ENCODE assay signal across 17 mouse cellular contexts in the genomic region with DNA sequence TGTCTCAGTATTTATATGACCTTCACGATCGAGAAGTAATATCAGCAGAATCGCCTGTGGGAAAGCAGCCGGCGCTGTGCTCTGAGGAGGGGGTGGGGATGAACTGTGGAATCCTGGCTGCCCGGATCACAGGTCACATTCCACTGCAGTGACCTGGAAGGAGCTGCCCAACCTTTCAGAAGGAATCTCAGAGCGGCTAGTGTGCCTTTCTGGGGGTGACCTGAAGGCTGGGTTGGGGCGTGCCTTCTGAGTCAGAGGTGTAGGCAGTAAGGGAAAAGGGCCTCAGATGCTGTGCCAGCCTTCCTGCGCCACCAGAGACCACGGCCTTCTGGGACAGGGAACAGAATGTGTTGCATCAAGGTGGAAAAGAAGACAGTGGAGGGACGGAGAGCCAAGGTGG. TPM values are rescaled to one million over a fixed set of nuclear protein-coding genes. Genes with fewer than 3 reads are reported as not detected.
DNase-seq lines count a peak whose midpoint lies in the region; ATAC-seq and TF ChIP-seq lines count a peak whose summit lies in the region.
"Had no signal": no experiment of that assay in that cellular context is flagged by ENCODE, and none has a peak within 500 bp of the region (broad histone marks: within the 10 kb centered on the region; RNA-seq: fewer than 3 reads in every experiment).

No protein-coding gene starts in this region.

- H3K36me3 ChIP-seq in lung, postnatal 0 days (ENCODE audit: insufficient read depth, low read length) = no peaks in the 10 kb centered on the region
- H3K36me3 ChIP-seq in kidney, adult 2 months (ENCODE audit: control insufficient read depth, insufficient read depth, low read length) = no peaks in the 10 kb centered on the region
- no peaks in the 10 kb centered on the region for H3K36me3 ChIP-seq in limb, embryonic 13.5 days
- H3K36me3 ChIP-seq: forebrain, embryonic 12.5 days; midbrain, embryonic 12.5 days; neural tube, embryonic 13.5 days had no signal

- intact Hi-C loops in left cerebral cortex, postnatal 4 days (cut with DNase I) = no loop called here

- H3K4me1 ChIP-seq in lung, postnatal 0 days (ENCODE audit: insufficient read depth, low read depth, low read length) = no peaks in the 10 kb centered on the region
- H3K4me1 ChIP-seq in lung, adult 2 months (ENCODE audit: control insufficient read depth, insufficient read depth, low read length) = no peaks in the 10 kb centered on the region
- H3K4me1 ChIP-seq in kidney, adult 2 months (ENCODE audit: control insufficient read depth, insufficient read depth, low read length) = peaks cover 19% of the 10 kb centered on the region; the same call in 1 of the 2 replicates
- H3K4me1 ChIP-seq in limb, embryonic 13.5 days = 0 out of 2 replicates have a peak, but pooled peaks cover 3% of the 10 kb centered on the region
- H3K4me1 ChIP-seq: midbrain, embryonic 12.5 days; neural tube, embryonic 13.5 days had no signal

- no peak overlapping the region for H3K4me2 ChIP-seq in lung, postnatal 0 days (replicated peaks; ENCODE audit: low read depth, low read length)
- H3K4me2 ChIP-seq in limb, embryonic 13.5 days (replicated peaks) = no peak overlapping the region
- H3K4me2 ChIP-seq: forebrain, embryonic 12.5 days; lung, embryonic 14.5 days; midbrain, embryonic 12.5 days; neural tube, embryonic 13.5 days had no signal

- no peak for TF ChIP-seq CTCF in lung, postnatal 0 days (IDR thresholded peaks at IDR 0.05)
- TF ChIP-seq CTCF in lung, adult 2 months (IDR thresholded peaks at IDR 0.05; ENCODE audit: insufficient read depth, low read length) = no peak
- TF ChIP-seq CTCF in kidney, adult 2 months (conservative IDR thresholded peaks at IDR 0.05; ENCODE audit: insufficient read depth, insufficient read length, low read depth, low read length) = no peak

- no peak for TF ChIP-seq POLR2A in lung, adult 2 months (IDR thresholded peaks at IDR 0.05; ENCODE audit: borderline replicate concordance, extremely low read depth, low read depth, low read length)
- no peak for TF ChIP-seq POLR2A in kidney, adult 2 months (IDR thresholded peaks at IDR 0.05; ENCODE audit: low read depth, low read length)

- no peak overlapping the region for H3K4me3 ChIP-seq in lung, postnatal 0 days (ENCODE audit: low read depth, low read length)
- H3K4me3 ChIP-seq in lung, adult 2 months (replicated peaks; ENCODE audit: extremely low read depth, low read depth, low read length) = no peak overlapping the region
- H3K4me3 ChIP-seq in kidney, adult 2 months (ENCODE audit: insufficient read depth, low read depth, low read length) = no peak overlapping the region
- no peak overlapping the region for H3K4me3 ChIP-seq in limb, embryonic 13.5 days
- H3K4me3 ChIP-seq: forebrain, embryonic 12.5 days; midbrain, embryonic 12.5 days; neural tube, embryonic 13.5 days had no signal

- WGBS in lung, postnatal 0 days = 25% methylated on average over 11 of the region's 11 CpGs
- 37% methylated on average over 11 of the region's 11 CpGs for WGBS in lung, adult 2 months
- WGBS in kidney, adult 2 months = 17% methylated on average over 11 of the region's 11 CpGs
- WGBS in limb, embryonic 13.5 days = 48% methylated on average over 11 of the region's 11 CpGs

- DNase-seq in lung, postnatal 0 days (ENCODE audit: low spot score) = peak; percentile 9
- no peak for DNase-seq in lung, adult 2 months
- peak; percentile 73 for DNase-seq in embryo, embryonic 10 days (ENCODE audit: low spot score)
- DNase-seq in kidney, adult 2 months = peak; percentile 84
- DNase-seq in left cerebral cortex, postnatal 4 days = no peak
- no peak for DNase-seq in gastrocnemius, postnatal 4 days (ENCODE audit: low spot score in 2 of 2)
- no peak for DNase-seq in layer of hippocampus, adult 8-10 months (ENCODE audit: low spot score in 2 of 2)
- DNase-seq: cerebellum, adult 11 months; gastrocnemius, postnatal 14 days; lung, embryonic 14.5 days; right cerebral cortex, adult 18-20 months; thymus, postnatal 36 days had no signal

- H3K9ac ChIP-seq in lung, postnatal 0 days (replicated peaks; ENCODE audit: low read depth) = no peak overlapping the region
- H3K9ac ChIP-seq in limb, embryonic 13.5 days = 0 out of 2 replicates have a peak overlapping the region, but pooled peaks have one; percentile 14
- H3K9ac ChIP-seq: forebrain, embryonic 12.5 days; lung, embryonic 14.5 days; midbrain, embryonic 12.5 days; neural tube, embryonic 13.5 days had no signal

- H3K27me3 ChIP-seq in lung, postnatal 0 days (replicated peaks; ENCODE audit: insufficient read depth, low read length) = no peaks in the 10 kb centered on the region
- H3K27me3 ChIP-seq in kidney, adult 2 months (replicated peaks; ENCODE audit: control insufficient read depth, insufficient read depth, low read length) = no peaks in the 10 kb centered on the region
- no peaks in the 10 kb centered on the region; the same call in 1 of the 2 replicates for H3K27me3 ChIP-seq in limb, embryonic 13.5 days
- H3K27me3 ChIP-seq: neural tube, embryonic 13.5 days had no signal

- no peaks in the 10 kb centered on the region for H3K9me3 ChIP-seq in lung, postnatal 0 days (ENCODE audit: low read length)
- H3K9me3 ChIP-seq in limb, embryonic 13.5 days = no peaks in the 10 kb centered on the region; the same call in 1 of the 2 replicates
- H3K9me3 ChIP-seq: midbrain, embryonic 12.5 days; neural tube, embryonic 13.5 days had no signal

- no peak overlapping the region for H3K27ac ChIP-seq in lung, postnatal 0 days (ENCODE audit: low read length)
- H3K27ac ChIP-seq in kidney, adult 2 months (ENCODE audit: insufficient read depth, low read depth, low read length) = peak overlapping the region; percentile 69
- no peak overlapping the region for H3K27ac ChIP-seq in limb, embryonic 13.5 days
- H3K27ac ChIP-seq: forebrain, embryonic 12.5 days; midbrain, embryonic 12.5 days; neural tube, embryonic 13.5 days had no signal

- ATAC-seq in lung, postnatal 0 days = no peak; the same call in 1 of the 2 replicates
- no peak for ATAC-seq in limb, embryonic 13.5 days (ENCODE audit: low FRiP score, low read depth)

- no peak for TF ChIP-seq EP300 in lung, postnatal 0 days (IDR thresholded peaks at IDR 0.05)

RNA-seq across cellular contexts. Expression of a gene that starts 12.3 kb away (rescaled TPM):
- polyA plus RNA-seq in lung, postnatal 0 days (2015; fragmentation: Nextera tagmentation; extraction: Ambion mirVana) = not detected in 2 replicates
- polyA plus RNA-seq in lung, adult 2 months (2012; rRNA removed) = 0.14 and 0.15 TPM in 2 replicates
- polyA plus RNA-seq in kidney, adult 2 months (2012; rRNA removed) = 0.14 and 0.17 TPM in 2 replicates
- 1.4 and 1.5 TPM in 2 replicates for polyA plus RNA-seq in limb, embryonic 13.5 days (2015; fragmentation: Nextera tagmentation; extraction: Ambion mirVana)
- total RNA-seq in left cerebral cortex, postnatal 4 days (2021) = under 1 TPM; 0.44 to 0.74 TPM
- total RNA-seq in gastrocnemius, postnatal 4 days (2021) = not detected
- under 1 TPM in 3 of 4 experiments, not detected in 1; 0.14 to 0.56 (median 0.14) TPM for total RNA-seq in layer of hippocampus, adult 8-10 months (2022)
- total RNA-seq: adrenal gland, postnatal 4 days had no signal

RNA-seq across cellular contexts. Expression of a gene that starts 25.1 kb away (rescaled TPM):
- 1.1 and 1.7 TPM in 2 replicates for polyA plus RNA-seq in lung, postnatal 0 days (2015; fragmentation: Nextera tagmentation; extraction: Ambion mirVana)
- polyA plus RNA-seq in lung, adult 2 months (2012; rRNA removed) = 3.2 and 5.3 TPM in 2 replicates
- 47.6 and 51.2 TPM in 2 replicates for polyA plus RNA-seq in kidney, adult 2 months (2012; rRNA removed)
- polyA plus RNA-seq in limb, embryonic 13.5 days (2015; fragmentation: Nextera tagmentation; extraction: Ambion mirVana) = 32.5 and 33.7 TPM in 2 replicates
- 10 to 100 TPM; 13.0 to 14.5 TPM for total RNA-seq in left cerebral cortex, postnatal 4 days (2021)
- total RNA-seq in gastrocnemius, postnatal 4 days (2021) = 1 to 10 TPM; 3.7 to 3.8 TPM
- 1 to 10 TPM; 7.1 to 9.8 (median 8.6) TPM for total RNA-seq in layer of hippocampus, adult 8-10 months (2022)

RNA-seq across cellular contexts. Expression of a gene that starts 34.7 kb away (rescaled TPM):
- polyA plus RNA-seq in lung, postnatal 0 days (2015; fragmentation: Nextera tagmentation; extraction: Ambion mirVana) = 64.3 and 68.6 TPM in 2 replicates
- 40.2 and 46.8 TPM in 2 replicates for polyA plus RNA-seq in lung, adult 2 months (2012; rRNA removed)
- 53.8 and 56.7 TPM in 2 replicates for polyA plus RNA-seq in kidney, adult 2 months (2012; rRNA removed)
- 148 and 155 TPM in 2 replicates for polyA plus RNA-seq in limb, embryonic 13.5 days (2015; fragmentation: Nextera tagmentation; extraction: Ambion mirVana)
- total RNA-seq in left cerebral cortex, postnatal 4 days (2021) = 10 to 100 TPM; 85.7 to 98.0 TPM
- total RNA-seq in gastrocnemius, postnatal 4 days (2021) = 10 to 100 TPM; 41.8 to 44.4 TPM
- total RNA-seq in layer of hippocampus, adult 8-10 months (2022) = 10 to 100 TPM; 77.5 to 82.0 (median 79.3) TPM

RNA-seq across cellular contexts. Expression of a gene that starts 55.0 kb away (rescaled TPM):
- polyA plus RNA-seq in lung, postnatal 0 days (2015; fragmentation: Nextera tagmentation; extraction: Ambion mirVana) = 12.8 and 15.2 TPM in 2 replicates
- 89.5 and 92.5 TPM in 2 replicates for polyA plus RNA-seq in lung, adult 2 months (2012; rRNA removed)
- 19.9 and 37.9 TPM in 2 replicates for polyA plus RNA-seq in kidney, adult 2 months (2012; rRNA removed)
- 28.3 and 29.0 TPM in 2 replicates for polyA plus RNA-seq in limb, embryonic 13.5 days (2015; fragmentation: Nextera tagmentation; extraction: Ambion mirVana)
- total RNA-seq in left cerebral cortex, postnatal 4 days (2021) = 1 to 10 TPM; 7.5 to 8.1 TPM
- total RNA-seq in gastrocnemius, postnatal 4 days (2021) = 100 to 1,000 TPM; 114 to 119 TPM
- total RNA-seq in layer of hippocampus, adult 8-10 months (2022) = 1 to 10 TPM; 3.1 to 6.3 (median 4.6) TPM

Comparison
In these comparisons a context has a peak if more than half of its experiments do, and no peak if none do; other contexts are left out.
1. DNase-seq: peak in lung, postnatal 0 days (single experiment), embryo, embryonic 10 days (single experiment) and kidney, adult 2 months (single experiment); none in lung, adult 2 months (single experiment), left cerebral cortex, postnatal 4 days (single experiment), gastrocnemius, postnatal 4 days (0 of 2) and layer of hippocampus, adult 8-10 months (0 of 2).